Mouse (Mus musculus) adipocyte (in vitro differentiated cells): ENCODE measurements around the gene Fgd5.

Source experiments
- DNase-seq: peaks from one replicate; pipeline ENCODE4 v3.0.0-alpha.2; 2016; ENCODE audit warnings: low spot score

Fgd5 gene

DNA sequence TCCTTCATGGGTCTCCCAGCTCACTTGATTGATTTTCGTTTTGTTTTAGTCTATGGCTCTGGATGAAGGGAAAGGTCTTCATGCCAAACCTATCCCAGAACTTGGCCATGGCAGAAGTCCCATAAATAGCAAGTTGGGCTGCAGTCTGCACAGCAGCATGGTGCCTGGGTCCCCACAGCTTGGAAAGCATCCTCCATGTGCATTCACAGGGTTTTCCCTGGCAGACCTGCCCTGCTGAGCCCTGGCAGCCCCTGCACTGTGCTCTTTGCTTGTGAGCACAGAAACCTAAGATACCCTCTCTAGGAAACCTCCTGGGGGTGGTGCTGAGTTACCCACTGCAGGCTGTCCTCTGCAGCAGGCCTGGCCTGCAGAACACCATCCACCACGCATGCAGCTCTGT, 32.2 kb downstream of the Fgd5 start:
- DNase-seq: no peak

DNA sequence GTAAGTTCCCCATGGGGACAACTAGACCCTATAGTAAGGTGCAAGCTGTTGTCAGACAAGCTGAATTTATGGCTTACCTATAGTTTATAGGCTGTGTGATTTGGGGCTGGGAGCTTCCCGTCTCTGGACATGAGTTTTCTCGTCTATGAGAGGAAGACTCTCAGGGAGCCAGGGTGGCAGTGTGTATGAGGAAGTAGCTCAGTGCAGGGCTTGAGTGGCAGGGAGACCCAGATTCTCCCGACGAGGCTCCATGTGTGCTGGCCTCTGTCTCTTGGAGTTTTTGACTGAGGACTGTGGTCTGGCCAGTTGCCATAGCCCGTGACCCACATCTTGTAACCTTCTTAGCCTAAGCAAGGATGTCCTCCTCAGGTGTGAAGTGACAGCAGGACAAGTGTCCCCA, 33.7 kb downstream of the Fgd5 start:
- no peak for DNase-seq

DNA sequence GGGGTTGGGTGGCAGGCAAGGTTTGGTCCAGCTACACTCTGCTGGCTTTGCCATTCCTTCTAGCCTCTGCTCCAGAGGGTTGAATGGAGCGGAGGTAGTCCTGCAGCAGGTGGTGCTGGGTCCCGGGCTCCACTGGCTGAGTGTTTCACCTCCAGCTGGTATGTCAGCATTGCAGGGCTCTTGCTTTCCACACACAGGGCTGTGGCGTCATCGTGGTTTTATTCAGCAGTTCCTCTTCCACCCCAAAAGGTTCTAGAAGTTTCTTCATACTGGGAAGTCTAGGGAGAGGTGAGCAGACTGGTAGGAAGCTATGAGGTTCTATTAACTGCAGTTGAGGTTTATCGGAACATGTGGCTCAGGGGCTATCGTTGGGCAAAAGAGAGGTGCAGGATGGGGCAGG, 34.4 kb downstream of the Fgd5 start:
- no peak for DNase-seq

DNA sequence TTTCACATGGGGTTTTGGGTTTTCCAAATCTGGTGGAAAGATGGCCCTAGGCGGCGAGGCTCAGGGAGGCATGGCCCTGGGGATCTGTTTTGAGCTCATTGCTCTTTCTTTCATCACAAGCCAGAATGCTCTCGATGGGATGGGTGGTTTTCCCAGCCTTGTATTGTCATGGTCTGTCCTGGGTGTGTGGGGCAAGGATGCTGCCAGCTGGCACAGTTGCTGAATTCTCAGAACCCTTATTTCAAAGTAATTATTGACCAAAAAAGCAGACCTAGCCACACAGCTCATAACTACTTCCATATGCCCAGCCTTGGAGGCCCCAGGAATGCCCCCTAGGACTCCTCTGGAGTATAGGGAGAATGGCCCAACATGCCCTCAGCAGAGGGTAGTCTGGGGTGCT, 34.9 kb downstream of the Fgd5 start:
- DNase-seq: no peak

DNA sequence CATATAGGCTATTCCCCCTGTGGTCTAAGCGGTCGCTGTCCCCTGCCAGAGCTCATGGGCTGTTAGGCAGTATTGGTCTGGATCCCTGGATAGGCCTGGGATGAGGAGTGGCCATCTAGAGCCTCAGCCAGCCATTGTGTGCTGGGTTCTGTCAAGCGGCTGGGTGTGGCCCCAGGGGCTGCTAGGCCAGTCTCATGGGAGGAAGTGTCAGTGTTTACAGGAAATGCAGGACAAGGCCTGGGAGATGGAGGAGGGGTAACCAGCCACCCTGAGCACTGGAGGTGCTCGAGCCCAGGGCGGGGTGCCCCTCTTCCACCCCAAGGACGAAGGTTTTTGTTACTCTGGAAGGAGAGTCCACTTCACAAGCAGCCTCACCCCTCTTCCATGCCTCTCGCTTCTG, 36.3 kb downstream of the Fgd5 start:
- DNase-seq: no peak

DNA sequence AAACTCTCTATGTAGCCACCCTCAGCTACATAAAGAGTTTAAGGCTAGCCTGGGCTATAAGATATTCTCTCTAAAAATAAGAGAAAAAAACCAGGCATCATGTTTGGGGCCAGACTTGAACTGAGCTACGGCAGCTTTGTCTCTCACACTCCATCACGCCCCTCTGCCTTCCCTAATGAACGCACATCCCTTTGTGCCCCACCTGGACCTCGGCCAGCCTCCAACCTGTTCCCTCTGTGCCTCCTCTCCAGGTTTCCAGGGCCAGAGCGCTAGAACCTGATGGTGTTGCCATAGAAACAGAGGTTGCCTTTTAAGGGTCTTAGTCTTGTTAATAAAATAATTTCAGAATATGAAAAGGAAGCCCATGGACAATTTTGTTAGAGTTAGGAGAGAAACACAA, 37.2 kb downstream of the Fgd5 start:
- no peak for DNase-seq

DNA sequence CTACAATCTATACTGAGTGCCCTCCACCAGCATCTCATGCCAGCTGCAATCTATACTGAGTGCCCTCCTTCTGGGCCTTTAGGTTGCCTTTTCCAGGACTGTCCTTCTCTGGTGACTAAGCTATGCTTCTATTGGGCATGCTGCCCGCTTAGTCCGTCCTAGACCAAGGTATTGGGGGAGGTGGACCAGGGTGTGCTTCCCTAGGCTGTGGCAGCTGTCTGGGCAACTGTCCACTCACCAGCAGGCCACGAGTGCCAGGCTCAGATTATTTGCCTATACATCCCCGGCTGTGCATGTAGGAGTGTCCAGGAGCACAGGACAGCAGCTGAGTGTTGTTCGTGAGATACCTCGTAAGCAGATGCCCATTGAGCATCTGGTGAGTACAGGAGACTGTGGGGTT, 38.1 kb downstream of the Fgd5 start:
- no peak for DNase-seq

DNA sequence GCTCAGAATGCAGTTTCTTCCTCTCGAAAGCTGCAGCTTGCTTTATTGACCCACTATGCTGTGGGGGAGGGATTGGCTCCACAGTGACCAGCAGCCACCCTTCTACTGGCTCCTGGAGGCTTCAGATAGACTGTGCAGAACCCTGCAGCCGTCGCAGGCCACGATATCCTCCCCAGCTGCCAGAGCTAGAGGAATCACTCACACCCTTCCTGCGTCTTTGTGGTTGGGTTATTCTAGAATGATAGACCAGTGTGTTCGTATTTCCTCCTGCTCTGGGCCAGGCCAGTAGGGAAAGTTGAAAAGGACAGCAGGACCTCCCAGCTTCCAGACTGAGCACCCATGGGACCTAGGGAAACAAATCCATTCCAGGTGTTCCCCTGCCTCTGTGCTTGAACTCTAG, 39.7 kb downstream of the Fgd5 start:
- no peak for DNase-seq

DNA sequence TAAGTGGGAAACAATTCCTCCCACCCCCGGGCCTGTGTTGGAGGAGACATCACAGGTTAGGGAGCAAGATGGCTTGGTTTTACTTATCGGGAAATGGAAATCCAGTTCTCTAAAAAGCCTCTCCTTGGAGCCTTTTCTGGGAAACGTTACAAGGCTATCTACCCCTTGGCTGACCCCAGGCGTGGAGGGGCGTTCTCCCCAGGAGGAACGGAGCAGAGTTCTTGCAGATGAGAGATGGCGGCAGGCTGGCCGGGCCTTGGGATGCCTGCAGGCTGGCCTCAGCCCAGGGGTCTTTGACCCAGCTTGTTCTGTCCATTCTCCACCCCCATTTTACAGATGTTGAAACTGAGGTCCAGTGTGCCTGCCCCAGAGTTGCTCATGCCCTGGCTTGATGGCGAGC, 42.4 kb downstream of the Fgd5 start:
- DNase-seq: no peak

DNA sequence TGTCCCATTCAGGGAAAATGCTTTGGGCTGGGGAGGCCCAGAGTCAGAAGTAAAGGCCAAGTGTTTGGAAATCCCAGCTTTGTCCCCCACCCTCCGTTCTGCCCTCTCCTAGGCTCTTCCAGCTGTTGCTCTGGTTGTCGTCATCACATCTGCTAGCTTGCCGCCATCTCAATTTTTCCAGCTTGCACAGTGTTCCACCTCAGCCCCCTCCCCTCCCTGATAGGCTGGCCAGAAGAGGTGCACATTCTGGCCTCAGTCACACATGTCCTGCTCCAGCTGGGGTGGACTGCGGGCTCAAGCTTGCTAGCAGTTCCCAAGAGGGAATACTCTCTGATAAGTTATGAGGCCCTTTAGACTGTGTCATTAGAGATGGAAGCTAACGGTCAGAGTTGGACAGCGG, 42.8 kb downstream of the Fgd5 start:
- no peak for DNase-seq

DNA sequence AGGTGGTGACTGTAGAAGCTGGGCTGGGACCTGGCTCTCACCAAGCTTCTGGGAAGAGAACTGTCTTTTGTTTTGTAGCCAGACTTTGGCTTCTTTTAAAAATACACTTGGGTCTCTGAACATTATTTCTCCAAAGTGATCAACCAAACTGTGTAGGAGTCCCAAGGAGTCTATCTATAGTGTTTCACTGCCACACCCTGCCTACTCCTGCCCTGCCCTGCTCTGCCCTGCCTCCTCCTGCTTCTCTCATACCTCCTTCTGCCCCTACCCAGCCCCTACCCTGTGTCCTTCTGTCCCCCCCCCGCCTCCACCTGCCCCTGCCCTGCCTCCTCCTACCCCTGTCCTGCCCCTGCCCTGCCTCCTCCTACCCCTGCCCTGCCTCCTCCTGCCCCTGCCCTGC, 46.6 kb downstream of the Fgd5 start:
- DNase-seq: no peak

DNA sequence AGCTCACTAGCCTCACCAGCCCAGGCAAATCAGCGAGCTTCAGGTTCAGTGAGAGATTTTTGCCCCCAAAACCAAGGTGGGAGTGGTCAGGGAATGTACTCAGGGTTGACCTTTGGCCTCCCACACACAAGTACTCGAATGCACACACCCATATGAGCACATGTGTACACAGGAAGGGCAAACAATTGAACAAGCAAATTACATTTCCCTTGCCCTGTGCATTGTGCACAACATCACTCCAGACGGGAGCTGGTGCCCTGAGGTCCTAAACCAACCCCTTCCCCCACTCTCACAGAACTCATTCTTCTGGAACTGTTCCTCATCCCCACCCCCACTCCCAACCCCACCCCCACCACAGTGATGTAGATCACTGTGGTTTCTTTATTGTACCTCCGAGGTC, 48.7 kb downstream of the Fgd5 start:
- no peak for DNase-seq

DNA sequence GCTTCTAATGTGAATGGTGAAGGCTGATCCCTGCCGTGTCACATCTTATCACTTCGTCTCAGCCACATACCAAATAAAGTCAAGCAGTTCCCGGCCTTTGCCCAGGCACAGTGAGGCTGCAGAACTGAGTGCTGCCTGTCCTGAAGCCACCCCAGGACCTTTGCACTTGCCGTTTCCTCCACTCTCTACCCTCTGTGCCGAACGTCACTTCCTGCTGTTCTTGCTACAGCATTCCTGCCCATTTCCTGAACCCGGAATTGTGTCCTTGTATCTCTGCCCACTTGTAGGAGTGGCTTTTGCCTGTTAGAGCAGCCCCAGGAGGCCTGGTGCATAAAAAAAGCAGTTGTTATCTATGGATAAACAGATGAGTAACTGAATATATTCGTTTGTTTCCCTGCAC, 52.0 kb downstream of the Fgd5 start:
- no peak for DNase-seq

DNA sequence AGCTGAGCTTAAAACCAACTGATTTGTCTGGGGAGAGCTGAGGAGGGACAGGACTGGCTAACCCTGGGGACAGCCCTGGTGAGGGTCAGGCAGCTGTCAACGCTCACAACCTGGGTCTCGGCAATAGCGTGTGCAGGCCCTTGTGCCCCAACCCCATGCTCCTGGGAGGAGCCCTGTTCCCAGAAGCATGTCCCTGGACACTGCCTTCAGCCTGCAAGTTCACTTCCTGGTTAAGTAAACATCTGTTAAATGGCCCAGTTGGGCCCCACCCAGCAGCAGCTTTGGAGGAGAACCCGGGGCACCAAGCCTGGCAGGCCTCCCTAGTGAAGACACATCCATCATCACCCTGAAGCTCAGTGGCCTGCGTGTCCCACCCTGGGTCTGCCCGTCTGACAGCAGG, 56.0 kb downstream of the Fgd5 start:
- DNase-seq: peak; percentile 61

DNA sequence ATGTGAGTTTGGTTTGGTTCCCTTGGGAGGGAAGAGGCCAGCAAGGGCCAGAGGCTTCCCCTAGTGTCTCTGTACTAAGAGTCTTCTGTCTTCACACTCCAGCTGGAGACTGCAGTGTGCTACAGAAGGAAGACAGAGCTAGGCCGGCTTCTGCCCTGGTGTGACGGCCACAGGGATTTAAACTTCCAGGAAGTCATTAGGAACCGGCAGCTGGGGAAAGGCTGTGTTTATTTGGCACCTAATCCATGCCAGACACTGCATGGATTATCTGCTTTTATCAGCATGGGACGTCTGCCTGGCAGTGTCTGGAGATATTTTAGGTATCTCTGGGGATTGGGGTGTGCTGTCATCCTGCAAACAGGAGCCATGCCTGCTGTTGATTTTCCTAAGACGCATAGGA, 57.7 kb downstream of the Fgd5 start:
- DNase-seq: no peak

DNA sequence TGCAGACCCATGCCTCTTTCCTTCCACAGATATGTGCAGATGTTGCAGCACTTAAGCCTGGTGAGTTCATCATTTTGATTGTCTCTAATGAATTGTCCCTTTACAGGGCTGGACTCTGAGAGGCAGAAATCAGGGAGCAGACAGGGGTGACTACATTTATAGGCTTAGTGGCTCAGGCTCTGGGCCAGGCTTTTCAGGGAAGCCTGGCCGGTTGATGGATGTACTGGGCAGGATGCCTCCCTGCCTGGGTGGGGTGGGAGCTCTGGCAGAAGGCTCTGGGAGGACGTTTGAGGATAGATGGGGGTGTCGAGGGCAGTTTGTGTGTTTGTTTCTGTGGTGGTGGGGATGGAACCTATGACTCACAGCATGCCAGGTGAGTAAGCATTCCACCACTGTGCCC, 59.5 kb downstream of the Fgd5 start:
- no peak for DNase-seq

DNA sequence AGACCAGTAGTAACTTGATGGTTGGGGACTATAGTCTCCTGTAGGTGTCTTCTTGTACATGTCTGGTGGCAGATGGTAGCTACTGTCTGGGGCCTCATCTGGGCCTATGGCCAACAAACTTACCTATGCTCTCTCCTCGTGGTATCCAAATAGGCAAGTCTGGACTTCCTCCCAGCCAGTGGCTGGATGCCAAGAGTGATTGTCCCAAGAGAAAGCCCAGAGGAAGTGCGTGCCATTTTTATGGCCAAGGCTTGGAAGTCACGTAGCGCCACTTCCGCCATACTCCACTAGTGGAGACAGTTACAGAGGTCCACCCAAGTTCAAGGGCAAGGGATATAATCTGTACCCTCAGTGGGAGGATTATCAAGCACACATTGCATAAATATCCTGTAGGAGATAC, 62.6 kb downstream of the Fgd5 start:
- DNase-seq: no peak

DNA sequence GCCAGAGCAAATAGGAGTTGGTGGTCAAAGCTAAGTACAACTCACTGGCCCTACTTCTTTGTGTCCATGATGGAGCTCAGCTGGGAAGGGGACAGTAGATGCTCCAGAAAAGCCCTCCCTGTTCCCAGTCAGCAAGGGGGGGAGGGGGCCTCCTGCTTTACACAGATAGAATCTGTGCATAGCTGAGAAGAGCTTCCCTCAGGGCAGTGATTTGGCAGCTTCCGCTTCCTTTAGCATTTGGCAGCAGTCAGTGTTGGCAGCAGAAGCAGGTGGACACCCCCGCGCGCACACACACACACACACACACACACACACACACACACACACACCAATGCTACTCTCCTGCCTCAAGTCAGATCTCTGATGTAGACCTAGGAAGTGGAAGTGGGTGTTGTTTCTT, 63.4 kb downstream of the Fgd5 start:
- no peak for DNase-seq

DNA sequence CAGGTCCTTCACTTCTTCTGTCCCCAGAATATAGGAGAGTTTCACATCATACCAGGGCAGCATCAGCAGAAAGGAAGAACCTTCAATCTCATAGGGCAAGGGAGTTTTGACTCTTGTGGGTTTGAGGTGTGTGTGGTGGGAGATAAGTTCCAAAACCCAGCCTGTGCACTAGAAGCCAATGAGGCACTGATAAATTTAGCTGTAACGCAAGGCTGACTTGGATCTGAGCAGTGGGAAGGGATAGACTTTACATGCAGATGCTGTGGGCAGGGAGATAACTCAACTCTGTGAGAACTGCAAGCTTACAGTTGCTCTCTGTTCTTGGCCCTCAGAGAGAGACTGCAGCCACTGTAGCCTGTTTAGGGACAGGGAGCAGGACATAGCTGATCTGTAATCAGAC, 64.2 kb downstream of the Fgd5 start:
- no peak for DNase-seq

DNA sequence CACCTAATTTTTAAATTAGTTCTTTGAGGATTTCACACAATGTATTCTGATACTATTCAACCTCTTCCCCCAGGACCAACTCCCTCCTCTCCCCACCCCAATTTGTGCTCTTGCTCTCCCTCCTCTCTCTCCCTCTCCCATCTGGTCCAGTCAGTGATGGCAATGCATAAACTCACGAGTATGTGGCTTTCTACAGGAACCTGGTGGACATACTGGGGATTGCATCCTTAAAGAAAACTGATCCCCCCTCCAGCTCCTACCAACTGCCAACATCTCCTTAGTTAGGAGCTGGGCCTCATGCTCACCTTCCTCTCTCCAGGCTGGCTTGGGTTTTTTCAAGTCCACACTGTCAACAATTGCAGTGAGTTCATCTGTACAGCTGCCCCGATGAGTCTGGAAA, 79.1 kb downstream of the Fgd5 start:
- DNase-seq: no peak

DNA sequence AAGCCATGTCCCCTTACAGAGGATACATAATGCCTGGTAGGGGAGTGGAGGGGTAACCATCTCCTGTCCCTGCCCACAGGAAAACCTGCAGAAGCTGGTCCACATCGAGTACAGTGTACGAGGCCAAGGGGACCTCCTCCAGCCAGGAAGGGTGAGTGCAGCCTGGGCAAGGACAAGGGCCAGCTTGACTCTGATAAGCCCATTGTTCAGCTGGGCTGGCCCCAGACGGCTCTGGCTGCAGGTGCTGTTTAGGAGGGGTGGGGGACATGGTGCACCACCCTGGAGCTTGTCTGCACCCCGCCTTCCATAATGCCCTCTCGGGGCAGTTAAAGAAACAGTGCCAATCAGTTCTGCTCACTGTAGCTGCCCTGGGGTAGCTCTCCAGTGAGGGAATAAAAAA, 83.0 kb downstream of the Fgd5 start:
- no peak for DNase-seq

DNA sequence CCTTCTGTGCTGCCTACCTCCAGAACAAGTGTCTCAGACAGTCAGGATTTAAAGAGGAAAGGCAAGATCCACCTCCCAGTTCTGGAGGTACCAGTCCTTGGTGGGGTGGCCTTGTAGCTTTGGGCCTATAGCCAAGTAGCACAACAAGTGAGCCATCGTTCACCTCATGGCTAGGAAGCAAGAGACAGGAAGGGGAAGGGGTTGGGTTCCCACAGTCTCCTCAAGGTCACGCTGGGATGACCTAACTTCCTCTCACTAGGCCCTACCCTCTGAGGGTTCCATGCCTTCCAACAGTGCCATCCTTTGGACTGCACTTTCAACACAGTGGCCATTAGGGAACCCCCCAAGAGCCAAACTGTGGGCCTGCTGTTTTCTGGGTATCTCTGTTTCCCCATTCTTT, 84.8 kb downstream of the Fgd5 start:
- DNase-seq: no peak

DNA sequence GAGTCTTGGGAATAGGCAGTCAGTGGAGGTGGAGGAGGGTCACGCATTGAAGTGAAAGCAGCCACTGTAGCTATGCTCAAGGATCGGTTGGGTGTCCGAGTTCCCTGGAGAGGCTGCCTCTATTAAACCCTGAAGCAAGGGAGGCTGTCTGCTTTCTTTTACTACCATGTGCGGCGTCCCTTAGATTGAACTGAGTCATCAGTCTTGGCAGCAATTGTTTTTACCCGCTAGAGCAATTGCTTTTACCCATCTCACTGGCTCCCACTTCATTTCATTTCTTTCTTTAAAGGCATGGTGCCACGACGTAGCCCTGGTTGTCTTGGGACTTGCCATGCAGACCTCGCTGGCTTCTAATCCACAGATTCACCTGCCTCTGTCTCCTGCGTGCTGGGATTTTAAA, 85.4 kb downstream of the Fgd5 start:
- DNase-seq: no peak

DNA sequence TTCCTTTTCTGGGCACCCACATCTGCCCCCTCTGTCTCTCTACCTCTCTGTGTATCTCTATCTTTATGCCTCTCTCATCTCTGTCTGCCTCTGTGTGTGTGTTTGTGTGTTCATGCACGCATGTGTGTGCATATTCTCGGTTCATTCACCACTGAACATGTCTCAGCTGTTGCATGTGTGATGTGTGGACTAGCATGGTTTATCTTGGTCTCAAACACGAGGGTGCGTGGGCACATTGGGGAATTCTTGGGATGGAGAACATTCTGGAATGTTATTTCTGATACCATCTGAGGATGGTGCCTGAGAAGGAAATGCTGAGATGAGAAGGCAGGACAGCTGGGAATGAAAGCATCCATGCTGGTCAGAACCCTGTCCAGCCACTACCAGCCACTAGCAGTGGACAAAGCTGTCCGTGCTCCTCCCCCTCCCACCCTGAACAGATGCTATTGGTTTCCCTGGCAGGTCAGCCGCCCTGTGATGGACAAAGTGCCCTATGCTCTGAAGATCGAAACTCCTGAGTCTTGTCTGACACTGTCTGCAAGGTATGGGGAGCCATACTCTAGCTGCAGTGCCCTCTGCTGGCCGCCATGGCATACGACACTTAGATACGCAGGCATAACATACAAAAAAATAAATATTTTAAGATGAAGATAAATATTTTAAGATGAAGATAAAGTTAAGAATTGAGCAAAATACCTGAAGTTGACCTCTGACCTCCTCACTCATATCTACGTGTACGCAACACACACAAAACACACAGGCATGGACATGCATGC, 87.2 kb downstream of the Fgd5 start:
- DNase-seq: peak; percentile 48
